Mouse (Mus musculus) forebrain, postnatal 0 days (tissue): ENCODE measurements at regions not wholly inside any gene's neighbourhood (a gene's known extent, or its start where the extent isn't known, plus 50 kb on each side); places are given as distances from the start of the nearest gene placed in this dataset.

Experiments
- ATAC-seq: fragments of 200-750 bp; cut with Nextera tagmentation; 2 replicates; pipeline ENCODE4 v1.8.0; 2017; ENCODE audit warnings: mild to moderate bottlenecking, moderate library complexity
- DNase-seq: peaks from one replicate; pipeline ENCODE4 v3.0.0-alpha.2; 2015
- H3K27ac ChIP-seq: fragments of 300-500 bp; sonication (generic); 2 replicates; pipeline ENCODE4 v1.5.1; 2014; ENCODE audit warnings: low read depth, mild to moderate bottlenecking, antibody characterized with exemption, low read length, moderate library complexity, mixed read lengths
- H3K27me3 ChIP-seq: fragments of 300-500 bp; sonication (generic); 2 replicates; pipeline ENCODE4 v1.6.1; 2014; ENCODE audit warnings: mild to moderate bottlenecking, low read length, mixed read lengths; ENCODE audit not compliant: insufficient read depth
- H3K36me3 ChIP-seq: fragments of 300-500 bp; sonication (generic); 2 replicates; pipeline ENCODE4 v1.6.1; 2014; ENCODE audit warnings: mild to moderate bottlenecking, moderate library complexity; ENCODE audit not compliant: insufficient read depth
- H3K4me1 ChIP-seq: fragments of 300-500 bp; sonication (generic); 2 replicates; pipeline ENCODE4 v1.6.1; 2014; ENCODE audit warnings: antibody characterized with exemption; ENCODE audit not compliant: insufficient read depth
- H3K4me2 ChIP-seq: fragments of 300-500 bp; sonication (generic); 2 replicates; pipeline ENCODE4 v1.6.1; 2014; ENCODE audit warnings: low read depth, mild to moderate bottlenecking, moderate library complexity
- H3K4me3 ChIP-seq: fragments of 300-500 bp; sonication (generic); 2 replicates; pipeline ENCODE4 v1.5.1; 2014; ENCODE audit warnings: low read depth, low read length, mixed read lengths
- H3K9ac ChIP-seq: fragments of 300-500 bp; sonication (generic); 2 replicates; pipeline ENCODE4 v1.6.1; 2014; ENCODE audit warnings: mild to moderate bottlenecking
- H3K9me3 ChIP-seq: fragments of 300-500 bp; sonication (generic); 2 replicates; pipeline ENCODE4 v1.6.1; 2016; ENCODE audit warnings: low read length
- CTCF ChIP-seq: sonication (generic); IDR thresholded peaks from 2 replicates; pipeline ENCODE4 v1.5.1; 2016; ENCODE audit warnings: antibody characterized with exemption, control low read depth, low read depth
- WGBS: fragments of 180-500 bp; shearing (Covaris S2); extraction: QIAGEN DNeasy Blood & Tissue Kit; methylation state at CpG from one replicate; pipeline ENCODE4 v1.1.7; 2014; 5-methylcytosine and 5-hydroxymethylcytosine counted together

- Histone ChIP-seq H3K9ac (no peak overlapping the region), H3K9me3 (no peaks in the 10 kb centered on the region), H3K36me3 (no peaks in the 10 kb centered on the region), H3K4me3 (no peak overlapping the region), H3K4me1 (no peaks in the 10 kb centered on the region), H3K27me3 (no peaks in the 10 kb centered on the region), H3K27ac (no peak overlapping the region), H3K4me2 (no peak overlapping the region)
- 79% methylated on average over 4 of the region's 4 CpGs for WGBS
- DNase-seq (no peak), ATAC-seq (no peak)
- TF ChIP-seq CTCF: no peak
Observed at GRCm38 (mm10) chr17:88326740-88327123, 113.8 kb upstream of the Foxn2 start.

DNA sequence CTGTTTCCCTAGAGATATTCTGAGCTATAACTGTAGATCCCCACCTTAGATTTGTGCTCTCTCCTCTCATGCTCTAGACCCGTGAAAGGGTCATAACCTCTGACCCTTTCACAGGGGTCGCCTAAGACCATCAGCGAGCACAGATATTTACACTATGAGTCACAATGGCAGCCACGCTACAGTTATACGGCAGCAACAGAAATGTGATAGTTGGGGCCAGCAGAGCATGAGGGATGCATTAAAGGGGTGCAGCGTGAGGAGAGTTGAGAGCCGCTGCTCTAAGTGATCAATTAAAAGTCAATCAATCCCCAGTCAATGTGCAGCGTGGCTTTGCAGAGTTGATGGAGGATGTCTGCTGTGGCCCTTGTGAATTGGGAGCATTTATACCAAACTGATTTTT is 112.7 kb upstream of the Foxn2 start:
- Histone ChIP-seq H3K27me3 (no peaks in the 10 kb centered on the region), H3K36me3 (no peaks in the 10 kb centered on the region), H3K4me1 (no peaks in the 10 kb centered on the region), H3K4me2 (no peak overlapping the region), H3K9ac (no peak overlapping the region), H3K4me3 (no peak overlapping the region), H3K9me3 (no peaks in the 10 kb centered on the region), H3K27ac (no peak overlapping the region)
- TF ChIP-seq CTCF: no peak
- DNase-seq (no peak), ATAC-seq (no peak)
- 69% methylated on average over 8 of the region's 8 CpGs for WGBS

GRCm38 (mm10) chr17:88328807-88329206 is 111.7 kb upstream of the Foxn2 start:
- Histone ChIP-seq H3K36me3 (no peaks in the 10 kb centered on the region), H3K4me2 (no peak overlapping the region)

GRCm38 (mm10) chr17:88329715-88330114 is 110.8 kb upstream of the Foxn2 start:
- H3K4me3 ChIP-seq: no peak overlapping the region
- no peak for TF ChIP-seq CTCF
- WGBS: 60% methylated on average over 9 of the region's 9 CpGs
- H3K36me3 ChIP-seq: no peaks in the 10 kb centered on the region
- no peak overlapping the region for H3K4me2 ChIP-seq
- H3K4me1 ChIP-seq: no peaks in the 10 kb centered on the region
- DNase-seq (peak; percentile 26), ATAC-seq (no peak)
- no peak overlapping the region; the same call in 1 of the 2 replicates for H3K27ac ChIP-seq
- H3K9ac ChIP-seq: no peak overlapping the region
- H3K27me3 ChIP-seq: no peaks in the 10 kb centered on the region
- H3K9me3 ChIP-seq: no peaks in the 10 kb centered on the region

More at GRCm38 (mm10) chr17:88328807-88329206, 111.7 kb upstream of the Foxn2 start:
- Histone ChIP-seq H3K4me1 (no peaks in the 10 kb centered on the region), H3K9ac (no peak overlapping the region), H3K27me3 (no peaks in the 10 kb centered on the region), H3K27ac (no peak overlapping the region), H3K4me3 (no peak overlapping the region), H3K9me3 (no peaks in the 10 kb centered on the region)
- WGBS: 24% methylated on average over 8 of the region's 8 CpGs
- TF ChIP-seq CTCF: no peak
- ATAC-seq (0 out of 2 replicates have a peak, but pooled peaks have one; percentile 34), DNase-seq (no peak)

DNA sequence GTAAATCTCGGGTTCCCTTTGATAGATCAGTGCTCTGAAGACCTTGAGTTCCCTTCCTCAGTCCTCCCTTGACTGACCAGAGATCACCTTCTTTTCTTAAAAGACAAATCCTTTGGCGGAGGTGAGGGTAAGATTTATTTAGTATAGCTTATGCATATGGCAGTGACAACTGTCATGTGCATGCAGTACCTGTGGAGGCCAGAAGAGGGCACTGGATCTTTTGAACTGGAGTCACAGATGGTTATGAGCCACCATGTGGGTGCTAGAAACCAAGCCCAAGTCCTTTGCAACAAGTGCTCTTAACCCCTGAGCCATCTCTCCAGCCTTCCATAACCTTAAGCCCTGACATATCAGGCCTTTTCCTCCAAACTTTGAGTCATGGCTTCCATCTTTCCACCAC is 110.4 kb upstream of the Foxn2 start:
- ATAC-seq (no peak), DNase-seq (no peak)
- Histone ChIP-seq H3K27ac (no peak overlapping the region), H3K9ac (no peak overlapping the region), H3K4me1 (no peaks in the 10 kb centered on the region), H3K9me3 (no peaks in the 10 kb centered on the region), H3K36me3 (no peaks in the 10 kb centered on the region), H3K4me2 (no peak overlapping the region), H3K27me3 (no peaks in the 10 kb centered on the region), H3K4me3 (no peak overlapping the region)
- TF ChIP-seq CTCF: peak; percentile 33
- 86% methylated on average over 2 of the region's 2 CpGs for WGBS

DNA sequence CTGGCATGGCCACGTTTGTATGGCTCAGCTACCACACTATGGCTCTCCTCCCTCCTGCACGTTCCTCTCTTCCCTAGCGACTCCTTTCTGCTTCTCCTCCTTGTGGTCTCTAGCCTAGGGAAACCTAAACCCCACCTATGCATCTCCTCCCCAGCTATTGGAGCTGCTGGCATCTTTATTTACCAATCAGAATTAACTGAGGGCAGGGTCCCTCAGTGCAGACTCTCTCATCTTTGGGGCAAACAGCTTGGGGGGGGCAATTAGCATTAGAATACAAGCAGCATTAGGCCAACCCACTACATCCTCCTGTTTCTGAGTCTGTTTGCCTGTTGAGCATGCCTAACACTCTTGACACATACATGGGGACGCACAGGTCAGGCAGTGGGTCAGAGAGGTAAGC is 106.7 kb upstream of the Foxn2 start:
- no peak overlapping the region for H3K9ac ChIP-seq
- no peak for TF ChIP-seq CTCF
- DNase-seq (no peak), ATAC-seq (no peak)
- no peaks in the 10 kb centered on the region for H3K9me3 ChIP-seq
- H3K27ac ChIP-seq: no peak overlapping the region
- 0 out of 2 replicates have a peak, but pooled peaks cover 4% of the 10 kb centered on the region for H3K4me1 ChIP-seq
- H3K36me3 ChIP-seq: no peaks in the 10 kb centered on the region
- H3K27me3 ChIP-seq: no peaks in the 10 kb centered on the region
- H3K4me3 ChIP-seq: no peak overlapping the region
- H3K4me2 ChIP-seq: no peak overlapping the region
- 49% methylated on average over 4 of the region's 4 CpGs for whole genome bisulfite sequencing

GRCm38 (mm10) chr17:88335271-88335670 is 105.2 kb upstream of the Foxn2 start:
- ATAC-seq (no peak), DNase-seq (no peak)
- Histone ChIP-seq H3K4me2 (no peak overlapping the region), H3K36me3 (no peaks in the 10 kb centered on the region), H3K27ac (no peak overlapping the region), H3K9ac (no peak overlapping the region), H3K9me3 (no peaks in the 10 kb centered on the region), H3K4me3 (no peak overlapping the region), H3K27me3 (no peaks in the 10 kb centered on the region), H3K4me1 (0 out of 2 replicates have a peak, but pooled peaks cover 4% of the 10 kb centered on the region)
- 81% methylated on average over 5 of the region's 5 CpGs for WGBS
- no peak for TF ChIP-seq CTCF
